Mouse (Mus musculus) forebrain, embryonic 14.5 days (tissue): ENCODE data around the gene Sftpd. TPM values are rescaled to one million over a fixed set of nuclear protein-coding genes. Genes with fewer than 3 reads are reported as not detected.

Experiments used
- ATAC-seq: fragments of 200-750 bp; cut with Nextera tagmentation; 2 replicates; pipeline ENCODE4 v1.8.0; 2017; ENCODE audit warnings: mild to moderate bottlenecking, moderate library complexity
- DNase-seq: peaks from one replicate; pipeline ENCODE4 v3.0.0-alpha.2; 2015; ENCODE audit warnings: low spot score
- H3K27ac ChIP-seq: fragments of 300-500 bp; sonication (generic); 2 replicates; pipeline ENCODE4 v1.5.1; 2014; ENCODE audit warnings: low read depth, mild to moderate bottlenecking, control low read depth, low read length, moderate library complexity
- H3K27me3 ChIP-seq: fragments of 300-500 bp; sonication (generic); replicated peaks from 2 replicates; pipeline ENCODE4 v1.6.1; 2014; ENCODE audit warnings: low read length, control low read depth, mixed read lengths; ENCODE audit not compliant: control insufficient read depth, insufficient read depth
- H3K36me3 ChIP-seq: fragments of 300-500 bp; sonication (generic); 2 replicates; pipeline ENCODE4 v1.6.1; 2014; ENCODE audit warnings: low read length, control low read depth; ENCODE audit not compliant: control insufficient read depth, insufficient read depth
- H3K4me1 ChIP-seq: fragments of 300-500 bp; sonication (generic); 2 replicates; pipeline ENCODE4 v1.6.1; 2014; ENCODE audit warnings: antibody characterized with exemption, low read length, control low read depth; ENCODE audit not compliant: control insufficient read depth, insufficient read depth
- H3K4me2 ChIP-seq: fragments of 300-500 bp; sonication (generic); 2 replicates; pipeline ENCODE4 v1.6.1; 2014; ENCODE audit warnings: mild to moderate bottlenecking, control low read depth, low read length
- H3K4me3 ChIP-seq: fragments of 300-500 bp; sonication (generic); 2 replicates; pipeline ENCODE4 v1.5.1; 2014; ENCODE audit warnings: low read depth, low read length, control low read depth
- H3K9ac ChIP-seq: fragments of 300-500 bp; sonication (generic); 2 replicates; pipeline ENCODE4 v1.6.1; 2014; ENCODE audit warnings: mild to moderate bottlenecking, low read length, control low read depth, moderate library complexity
- H3K9me3 ChIP-seq: fragments of 300-500 bp; sonication (generic); replicated peaks from 2 replicates; pipeline ENCODE4 v1.6.1; 2016; ENCODE audit warnings: low read length, control low read depth, mixed read lengths; ENCODE audit not compliant: control insufficient read depth
- WGBS: fragments of 180-500 bp; shearing (Covaris S2); extraction: QIAGEN DNeasy Blood & Tissue Kit; methylation state at CpG from one replicate; pipeline ENCODE4 v1.1.7; 2014; 5-methylcytosine and 5-hydroxymethylcytosine counted together
- polyA plus RNA-seq: library from polyadenylated mRNA; unstranded; fragments of >200 nt; fragmentation: Nextera tagmentation; extraction: Ambion mirVana; gene quantifications from 2 replicates; pipeline ENCODE4 v1.2.1, GENCODE M21; 2014

The Sftpd gene
- polyA plus RNA-seq, 1 experiment from 2014 or later: not detected

GRCm38 (mm10) chr14:41124683-41125082 is 60.3 kb downstream of the Sftpd start:
- Histone ChIP-seq H3K4me2 (no peak overlapping the region), H3K9ac (no peak overlapping the region), H3K27me3 (no peaks in the 10 kb centered on the region), H3K4me1 (no peaks in the 10 kb centered on the region), H3K27ac (no peak overlapping the region), H3K9me3 (no peaks in the 10 kb centered on the region), H3K4me3 (no peak overlapping the region), H3K36me3 (no peaks in the 10 kb centered on the region)
- DNase-seq: no peak
- 86% methylated on average over 5 of the region's 5 CpGs for WGBS
- ATAC-seq: no peak

Other genes starting within 250 kb of the Sftpd start
- gene Tspan14, start 218.3 kb downstream of the Sftpd start, polyA plus RNA-seq: 101 and 105 TPM in 2 replicates
- gene Fam213a, start 171.4 kb downstream of the Sftpd start, polyA plus RNA-seq: 33.2 and 48.9 TPM in 2 replicates
- gene Dydc2, start 115.9 kb downstream of the Sftpd start, polyA plus RNA-seq: 0.58 and 0.74 TPM in 2 replicates
- 0.18 TPM in 1 of 2 replicates, not detected in the other for gene Dydc1, start 112.2 kb downstream of the Sftpd start, polyA plus RNA-seq
- gene Mat1a, start 80.1 kb downstream of the Sftpd start, polyA plus RNA-seq: not detected in 2 replicates
- not detected in 2 replicates for gene Sftpa1, start 53.4 kb downstream of the Sftpd start, polyA plus RNA-seq
- not detected in 2 replicates for gene Mbl1, start 33.7 kb downstream of the Sftpd start, polyA plus RNA-seq
- 0.19 TPM in 1 of 2 replicates, not detected in the other for gene Gm2832, start 93.7 kb upstream of the Sftpd start, polyA plus RNA-seq
- not detected in 2 replicates for gene Gm5798, start 163.5 kb upstream of the Sftpd start, polyA plus RNA-seq
- gene Gm7945, start 201.2 kb upstream of the Sftpd start, polyA plus RNA-seq: not detected in 2 replicates
- not detected in 2 replicates for gene Gm6482, start 223.1 kb upstream of the Sftpd start, polyA plus RNA-seq